Mouse (Mus musculus) midbrain, embryonic 15.5 days (tissue): ENCODE results near the gene Ccdc187. TPM values are rescaled to one million over a fixed set of nuclear protein-coding genes. Genes with fewer than 3 reads are reported as not detected.

ENCODE experiments used
- ATAC-seq: fragments of 200-750 bp; cut with Nextera tagmentation; replicated peaks from 2 replicates; pipeline ENCODE4 v1.8.0; 2017; ENCODE audit warnings: moderate TSS enrichment
- H3K27ac ChIP-seq: fragments of 300-500 bp; sonication (generic); 2 replicates; pipeline ENCODE4 v1.5.1; 2015; ENCODE audit warnings: mild to moderate bottlenecking, inconsistent platforms
- H3K27me3 ChIP-seq: fragments of 300-500 bp; sonication (generic); replicated peaks from 2 replicates; pipeline ENCODE4 v1.6.1; 2015; ENCODE audit warnings: inconsistent platforms
- H3K36me3 ChIP-seq: fragments of 300-500 bp; sonication (generic); replicated peaks from 2 replicates; pipeline ENCODE4 v1.6.1; 2015; ENCODE audit warnings: inconsistent platforms
- H3K4me1 ChIP-seq: fragments of 300-500 bp; sonication (generic); 2 replicates; pipeline ENCODE4 v1.6.1; 2015; ENCODE audit warnings: inconsistent platforms
- H3K4me2 ChIP-seq: fragments of 300-500 bp; sonication (generic); 2 replicates; pipeline ENCODE4 v1.6.1; 2015; ENCODE audit warnings: inconsistent platforms, mild to moderate bottlenecking, moderate library complexity
- H3K4me3 ChIP-seq: fragments of 300-500 bp; sonication (generic); 2 replicates; pipeline ENCODE4 v1.5.1; 2015; ENCODE audit warnings: mild to moderate bottlenecking, inconsistent platforms
- H3K9ac ChIP-seq: fragments of 300-500 bp; sonication (generic); 2 replicates; pipeline ENCODE4 v1.6.1; 2015; ENCODE audit warnings: mild to moderate bottlenecking, inconsistent platforms
- H3K9me3 ChIP-seq: fragments of 300-500 bp; sonication (generic); 2 replicates; pipeline ENCODE4 v1.6.1; 2016; ENCODE audit warnings: inconsistent platforms
- WGBS: fragments of 180-500 bp; shearing (Covaris S2); methylation state at CpG from one replicate; pipeline ENCODE4 v1.1.7; 2015; ENCODE audit warnings: mixed read lengths; 5-methylcytosine and 5-hydroxymethylcytosine counted together
- polyA plus RNA-seq: library from polyadenylated mRNA; unstranded; fragments of >200 nt; fragmentation: Nextera tagmentation; extraction: Ambion mirVana; gene quantifications from 2 replicates; pipeline ENCODE4 v1.2.1, GENCODE M21; 2015

The Ccdc187 gene
- polyA plus RNA-seq, 1 experiment from 2014 or later, result 0.25 TPM

DNA sequence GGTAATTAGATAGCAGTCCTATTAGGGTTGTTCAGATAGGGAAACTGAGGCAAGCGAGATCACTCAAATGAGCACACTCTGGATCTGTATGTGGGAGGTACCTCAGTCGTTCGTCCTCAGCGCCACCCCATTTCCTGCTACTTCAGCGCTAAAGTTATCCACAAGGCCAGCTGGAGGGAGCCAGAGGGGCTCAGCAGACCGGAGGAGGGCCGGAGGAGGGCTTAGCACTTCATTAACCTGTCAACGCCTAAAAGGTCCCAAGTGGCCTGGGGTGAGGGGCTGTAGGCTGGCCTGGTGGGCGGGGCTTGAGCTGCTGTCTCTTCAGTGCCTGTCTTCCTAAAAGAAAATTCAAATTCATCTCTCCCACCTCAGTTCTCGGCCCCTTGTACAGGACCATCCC, 95.9 kb downstream of the Ccdc187 start:
- Histone ChIP-seq H3K4me3 (no peak overlapping the region), H3K4me2 (no peak overlapping the region), H3K27me3 (peaks cover 81% of the 10 kb centered on the region), H3K27ac (no peak overlapping the region), H3K4me1 (peaks cover 23% of the 10 kb centered on the region), H3K9ac (no peak overlapping the region), H3K9me3 (no peaks in the 10 kb centered on the region), H3K36me3 (no peaks in the 10 kb centered on the region)
- WGBS, result under 1% methylated on average over 10 of the region's 10 CpGs
- ATAC-seq, result no peak

- ATAC-seq, result no peak
- Histone ChIP-seq H3K4me1 (peaks cover 10% of the 10 kb centered on the region), H3K4me2 (no peak overlapping the region), H3K9me3 (no peaks in the 10 kb centered on the region), H3K4me3 (no peak overlapping the region), H3K9ac (no peak overlapping the region), H3K36me3 (no peaks in the 10 kb centered on the region), H3K27me3 (peaks cover 46% of the 10 kb centered on the region), H3K27ac (no peak overlapping the region)
- WGBS, result 31% methylated on average over 7 of the region's 7 CpGs
These were observed 99.6 kb downstream of the Ccdc187 start for GRCm38 (mm10) chr2:26194552-26195339.

Other genes starting within 250 kb of the Ccdc187 start
- gene Nacc2, start 171.3 kb downstream of the Ccdc187 start, polyA plus RNA-seq, result 14.3 and 16.9 TPM in 2 replicates
- gene Lhx3, start 86.3 kb downstream of the Ccdc187 start, polyA plus RNA-seq, result 0.13 TPM in 1 of 2 replicates, not detected in the other
- gene Qsox2, start 57.0 kb downstream of the Ccdc187 start, polyA plus RNA-seq, result 16.8 and 18.1 TPM in 2 replicates
- 211 and 216 TPM in 2 replicates for gene Gpsm1, start 21.0 kb upstream of the Ccdc187 start, polyA plus RNA-seq
- 27.6 and 29.8 TPM in 2 replicates for gene Dnlz, start 57.6 kb upstream of the Ccdc187 start, polyA plus RNA-seq
- 1.6 and 2.9 TPM in 2 replicates for gene Card9, start 66.4 kb upstream of the Ccdc187 start, polyA plus RNA-seq
- 33.0 and 40.0 TPM in 2 replicates for gene Snapc4, start 86.1 kb upstream of the Ccdc187 start, polyA plus RNA-seq
- gene Entr1, start 94.8 kb upstream of the Ccdc187 start, polyA plus RNA-seq, result 175 and 181 TPM in 2 replicates
- gene Pmpca, start 94.8 kb upstream of the Ccdc187 start, polyA plus RNA-seq, result 92.1 and 97.6 TPM in 2 replicates
- 27.7 and 28.6 TPM in 2 replicates for gene Inpp5e, start 114.6 kb upstream of the Ccdc187 start, polyA plus RNA-seq
- 21.3 and 21.5 TPM in 2 replicates for gene Sec16a, start 150.7 kb upstream of the Ccdc187 start, polyA plus RNA-seq
- gene Notch1, start 222.1 kb upstream of the Ccdc187 start, polyA plus RNA-seq, result 15.6 and 17.6 TPM in 2 replicates